Mouse (Mus musculus): ENCODE results near the gene Ubap1l. TPM values are rescaled to one million over a fixed set of nuclear protein-coding genes. Genes with fewer than 3 reads are reported as not detected.

The Ubap1l gene
- polyA plus RNA-seq, 1 experiment from 2014 or later, result not detected

DNA sequence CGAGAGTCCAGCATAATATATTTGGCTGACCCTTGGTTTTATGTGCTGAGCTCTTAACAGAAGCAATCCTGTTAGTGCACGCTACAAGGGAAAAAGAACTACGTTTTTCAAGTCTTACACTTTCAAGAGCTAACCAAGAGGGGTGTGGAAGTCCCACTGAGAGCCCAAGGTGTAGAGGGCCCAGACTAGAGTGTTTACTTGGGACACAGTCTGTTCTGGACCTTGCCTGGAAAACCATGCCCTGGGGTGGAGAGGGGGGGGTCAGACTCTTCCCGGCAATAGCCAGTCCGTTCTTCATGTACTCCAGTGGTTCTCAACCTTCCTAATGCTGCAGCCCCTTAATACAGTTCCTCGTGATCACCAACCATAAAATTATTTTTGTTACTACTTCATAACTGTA is 39.1 kb downstream of the Ubap1l start:
- Histone ChIP-seq H3K9ac (ENCODE audit: low read length) (no peak overlapping the region), H3K4me3 (ENCODE audit: control insufficient read depth in 1 of 2, insufficient read depth in 1 of 2, low read depth in 1 of 2, low read length in 2 of 2) (no peak overlapping the region), H3K27me3 (ENCODE audit: control insufficient read depth, insufficient read depth, low read length) (no peaks in the 10 kb centered on the region; the same call in 1 of the 2 replicates), H3K4me1 (ENCODE audit: control insufficient read depth in 2 of 2, insufficient read depth in 2 of 2, low read length in 2 of 2) (peaks cover 8 to 9% of the 10 kb centered on the region in 2 experiments), H3K9me3 (ENCODE audit: control insufficient read depth, low read length) (no peaks in the 10 kb centered on the region), H3K36me3 (ENCODE audit: control insufficient read depth, insufficient read depth, low read length) (no peaks in the 10 kb centered on the region), H3K27ac (replicated peaks in 1 of 2; ENCODE audit: control insufficient read depth in 1 of 2, insufficient read depth in 1 of 2, low read depth in 2 of 2, low read length in 2 of 2) (no peak overlapping the region), H3K4me2 (ENCODE audit: low read length) (no peak overlapping the region)
- ATAC-seq (ENCODE audit: insufficient number of reproducible peaks, insufficient read depth, low FRiP score, low read depth), result no peak
- WGBS, result 90% methylated on average over 6 of the region's 6 CpGs

GRCm38 (mm10) chr9:65404331-65405183 is 43.7 kb downstream of the Ubap1l start:
- peak; percentile 46; the same call in 1 of the 2 replicates for ATAC-seq (ENCODE audit: insufficient number of reproducible peaks, insufficient read depth, low FRiP score, low read depth)

GRCm38 (mm10) chr9:65405184-65405449 is 44.3 kb downstream of the Ubap1l start:
- H3K9ac ChIP-seq (ENCODE audit: low read length), result no peak overlapping the region
- ATAC-seq (ENCODE audit: insufficient number of reproducible peaks, insufficient read depth, low FRiP score, low read depth), result no peak
- no peaks in the 10 kb centered on the region for H3K36me3 ChIP-seq (ENCODE audit: control insufficient read depth, insufficient read depth, low read length)
- no peak overlapping the region for H3K4me2 ChIP-seq (ENCODE audit: low read length)
- WGBS, result 80% methylated on average over 2 of the region's 2 CpGs
- no peak overlapping the region for H3K4me3 ChIP-seq (ENCODE audit: control insufficient read depth in 1 of 2, insufficient read depth in 1 of 2, low read depth in 1 of 2, low read length in 2 of 2)
- no peaks in the 10 kb centered on the region for H3K9me3 ChIP-seq (ENCODE audit: control insufficient read depth, low read length)
- peaks cover 2 to 8% of the 10 kb centered on the region in 2 experiments for H3K4me1 ChIP-seq (ENCODE audit: control insufficient read depth in 2 of 2, insufficient read depth in 2 of 2, low read length in 2 of 2)
- no peaks in the 10 kb centered on the region for H3K27me3 ChIP-seq (ENCODE audit: control insufficient read depth, insufficient read depth, low read length)
- H3K27ac ChIP-seq (replicated peaks in 1 of 2; ENCODE audit: control insufficient read depth in 1 of 2, insufficient read depth in 1 of 2, low read depth in 2 of 2, low read length in 2 of 2), result no peak overlapping the region

More at GRCm38 (mm10) chr9:65404331-65405183, 43.7 kb downstream of the Ubap1l start:
- WGBS, result 41% methylated on average over 15 of the region's 15 CpGs
- Histone ChIP-seq H3K36me3 (ENCODE audit: control insufficient read depth, insufficient read depth, low read length) (no peaks in the 10 kb centered on the region), H3K4me3 (ENCODE audit: control insufficient read depth in 1 of 2, insufficient read depth in 1 of 2, low read depth in 1 of 2, low read length in 2 of 2) (no peak overlapping the region; a peak in 1 of 4 replicates), H3K4me2 (ENCODE audit: low read length) (peak overlapping the region; percentile 57), H3K27ac (replicated peaks in 1 of 2; ENCODE audit: control insufficient read depth in 1 of 2, insufficient read depth in 1 of 2, low read depth in 2 of 2, low read length in 2 of 2) (peak overlapping the region in 1 of 2 experiments; percentile 64; a peak in 2 of 4 replicates), H3K27me3 (ENCODE audit: control insufficient read depth, insufficient read depth, low read length) (no peaks in the 10 kb centered on the region), H3K4me1 (ENCODE audit: control insufficient read depth in 2 of 2, insufficient read depth in 2 of 2, low read length in 2 of 2) (peaks cover 2 to 8% of the 10 kb centered on the region in 2 experiments), H3K9me3 (ENCODE audit: control insufficient read depth, low read length) (no peaks in the 10 kb centered on the region), H3K9ac (ENCODE audit: low read length) (peak overlapping the region; percentile 22; the same call in 1 of the 2 replicates)

- no peak for ATAC-seq (ENCODE audit: insufficient number of reproducible peaks, insufficient read depth, low FRiP score, low read depth)
- 71% methylated on average over 5 of the region's 5 CpGs for WGBS
Observed at GRCm38 (mm10) chr9:65407327-65407726, 46.5 kb downstream of the Ubap1l start.

GRCm38 (mm10) chr9:65407861-65408260 is 47.0 kb downstream of the Ubap1l start:
- H3K4me2 ChIP-seq (ENCODE audit: low read length), result no peak overlapping the region
- ATAC-seq (ENCODE audit: insufficient number of reproducible peaks, insufficient read depth, low FRiP score, low read depth), result no peak
- peaks cover 2 to 8% of the 10 kb centered on the region in 2 experiments for H3K4me1 ChIP-seq (ENCODE audit: control insufficient read depth in 2 of 2, insufficient read depth in 2 of 2, low read length in 2 of 2)
- H3K27ac ChIP-seq (replicated peaks in 1 of 2; ENCODE audit: control insufficient read depth in 1 of 2, insufficient read depth in 1 of 2, low read depth in 2 of 2, low read length in 2 of 2), result no peak overlapping the region
- H3K9ac ChIP-seq (ENCODE audit: low read length), result no peak overlapping the region
- H3K36me3 ChIP-seq (ENCODE audit: control insufficient read depth, insufficient read depth, low read length), result no peaks in the 10 kb centered on the region
- WGBS, result 62% methylated on average over 3 of the region's 3 CpGs
- H3K4me3 ChIP-seq (ENCODE audit: control insufficient read depth in 1 of 2, insufficient read depth in 1 of 2, low read depth in 1 of 2, low read length in 2 of 2), result no peak overlapping the region
- no peaks in the 10 kb centered on the region for H3K27me3 ChIP-seq (ENCODE audit: control insufficient read depth, insufficient read depth, low read length)
- H3K9me3 ChIP-seq (ENCODE audit: control insufficient read depth, low read length), result no peaks in the 10 kb centered on the region

More at GRCm38 (mm10) chr9:65407327-65407726, 46.5 kb downstream of the Ubap1l start:
- Histone ChIP-seq H3K9me3 (ENCODE audit: control insufficient read depth, low read length) (no peaks in the 10 kb centered on the region), H3K36me3 (ENCODE audit: control insufficient read depth, insufficient read depth, low read length) (no peaks in the 10 kb centered on the region), H3K9ac (ENCODE audit: low read length) (no peak overlapping the region), H3K27me3 (ENCODE audit: control insufficient read depth, insufficient read depth, low read length) (no peaks in the 10 kb centered on the region), H3K4me2 (ENCODE audit: low read length) (no peak overlapping the region), H3K27ac (replicated peaks in 1 of 2; ENCODE audit: control insufficient read depth in 1 of 2, insufficient read depth in 1 of 2, low read depth in 2 of 2, low read length in 2 of 2) (no peak overlapping the region), H3K4me3 (ENCODE audit: control insufficient read depth in 1 of 2, insufficient read depth in 1 of 2, low read depth in 1 of 2, low read length in 2 of 2) (no peak overlapping the region), H3K4me1 (ENCODE audit: control insufficient read depth in 2 of 2, insufficient read depth in 2 of 2, low read length in 2 of 2) (peaks cover 2 to 8% of the 10 kb centered on the region in 2 experiments)

DNA sequence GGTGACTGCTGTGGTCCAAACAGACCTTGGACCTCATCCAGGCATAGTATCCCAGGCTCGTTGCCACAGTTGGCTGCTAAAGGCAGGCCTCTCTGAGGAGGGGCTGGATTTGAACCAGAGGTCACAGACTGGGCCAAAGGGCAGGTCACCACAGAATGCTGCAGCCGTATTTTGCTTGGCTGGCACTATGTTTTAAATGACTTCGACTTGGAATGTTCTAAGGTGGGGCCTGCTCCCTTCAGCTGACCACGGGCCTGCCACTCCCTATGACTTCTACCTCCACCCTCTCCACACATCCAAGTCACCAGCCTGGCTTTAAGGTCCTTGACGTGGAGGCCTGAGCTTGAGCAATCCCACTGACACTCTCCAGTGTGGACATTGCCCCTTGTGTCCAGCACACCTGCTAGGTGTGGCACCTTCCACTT is 48.0 kb downstream of the Ubap1l start:
- no peak for ATAC-seq (ENCODE audit: insufficient number of reproducible peaks, insufficient read depth, low FRiP score, low read depth)
- peaks cover 2 to 6% of the 10 kb centered on the region in 2 experiments for H3K4me1 ChIP-seq (ENCODE audit: control insufficient read depth in 2 of 2, insufficient read depth in 2 of 2, low read length in 2 of 2)
- H3K4me3 ChIP-seq (ENCODE audit: control insufficient read depth in 1 of 2, insufficient read depth in 1 of 2, low read depth in 1 of 2, low read length in 2 of 2), result no peak overlapping the region
- WGBS, result 61% methylated on average over 5 of the region's 5 CpGs
- H3K36me3 ChIP-seq (ENCODE audit: control insufficient read depth, insufficient read depth, low read length), result no peaks in the 10 kb centered on the region
- no peaks in the 10 kb centered on the region for H3K9me3 ChIP-seq (ENCODE audit: control insufficient read depth, low read length)
- H3K9ac ChIP-seq (ENCODE audit: low read length), result no peak overlapping the region
- H3K4me2 ChIP-seq (ENCODE audit: low read length), result no peak overlapping the region
- no peaks in the 10 kb centered on the region for H3K27me3 ChIP-seq (ENCODE audit: control insufficient read depth, insufficient read depth, low read length)
- no peak overlapping the region for H3K27ac ChIP-seq (replicated peaks in 1 of 2; ENCODE audit: control insufficient read depth in 1 of 2, insufficient read depth in 1 of 2, low read depth in 2 of 2, low read length in 2 of 2)

DNA sequence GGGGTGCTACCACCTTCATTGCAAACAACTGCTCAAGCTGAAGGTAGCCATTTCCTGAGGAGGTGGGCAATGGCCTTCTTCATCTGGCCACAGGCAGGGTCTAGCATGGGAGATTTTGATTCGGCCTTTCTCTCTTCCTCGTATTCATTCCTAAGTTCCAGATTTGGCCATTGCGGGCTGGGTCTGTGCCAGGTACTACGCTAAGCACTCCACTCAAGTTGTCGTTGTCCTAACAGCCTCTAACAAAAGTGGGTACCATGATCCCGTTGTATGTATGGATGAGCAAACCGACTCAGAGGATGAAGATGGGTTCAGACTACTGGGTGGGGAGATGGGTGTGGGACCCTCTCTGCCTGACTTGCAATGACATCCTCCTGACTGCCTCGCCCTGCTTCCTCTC is 49.5 kb downstream of the Ubap1l start:
- H3K9me3 ChIP-seq (ENCODE audit: control insufficient read depth, low read length), result no peaks in the 10 kb centered on the region
- no peaks in the 10 kb centered on the region for H3K4me1 ChIP-seq (ENCODE audit: control insufficient read depth in 2 of 2, insufficient read depth in 2 of 2, low read length in 2 of 2)
- WGBS, result 87% methylated on average over 8 of the region's 8 CpGs
- no peaks in the 10 kb centered on the region for H3K36me3 ChIP-seq (ENCODE audit: control insufficient read depth, insufficient read depth, low read length)
- ATAC-seq (ENCODE audit: insufficient number of reproducible peaks, insufficient read depth, low FRiP score, low read depth), result no peak
- no peak overlapping the region for H3K4me3 ChIP-seq (ENCODE audit: control insufficient read depth in 1 of 2, insufficient read depth in 1 of 2, low read depth in 1 of 2, low read length in 2 of 2)
- H3K27ac ChIP-seq (replicated peaks in 1 of 2; ENCODE audit: control insufficient read depth in 1 of 2, insufficient read depth in 1 of 2, low read depth in 2 of 2, low read length in 2 of 2), result no peak overlapping the region
- no peak overlapping the region for H3K4me2 ChIP-seq (ENCODE audit: low read length)
- H3K9ac ChIP-seq (ENCODE audit: low read length), result no peak overlapping the region
- H3K27me3 ChIP-seq (ENCODE audit: control insufficient read depth, insufficient read depth, low read length), result no peaks in the 10 kb centered on the region

Measured in heart, embryonic 14.5 days (tissue).